Mouse (Mus musculus) heart, postnatal 0 days (tissue): Measurements from ENCODE around the gene Ptprf.

Experiments used
- CTCF ChIP-seq: IDR thresholded peaks from 2 replicates; pipeline ENCODE4 v1.5.1; 2016; ENCODE audit warnings: antibody characterized with exemption, control low read depth, low read depth
- EP300 ChIP-seq: IDR thresholded peaks from 2 replicates; pipeline ENCODE4 v1.6.1; 2016; ENCODE audit warnings: antibody characterized with exemption, low read depth

DNA sequence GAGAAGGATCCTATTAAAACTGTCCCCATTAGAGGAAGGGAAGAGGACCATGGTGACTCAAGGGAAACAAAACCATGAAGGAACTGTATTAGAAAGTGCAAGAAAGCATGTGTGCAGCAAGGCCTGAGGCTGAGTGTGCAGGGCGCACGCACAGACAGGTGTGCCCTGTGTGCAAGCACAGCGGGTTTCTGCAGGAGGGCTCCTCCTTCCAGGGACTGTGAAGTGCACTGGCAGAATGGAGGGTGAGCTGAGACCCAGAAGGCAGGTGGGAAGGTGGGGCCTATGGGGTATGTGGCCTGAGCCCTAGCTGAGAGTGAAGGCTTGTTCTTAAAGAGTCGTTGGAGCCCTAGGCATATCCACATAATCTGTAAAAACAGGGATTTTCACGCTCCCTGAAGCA lies 1.9 kb downstream of the Ptprf start:
- TF ChIP-seq CTCF = no peak
- no peak for TF ChIP-seq EP300
